Mouse (Mus musculus) retina, postnatal 7 days (tissue): Measurements from ENCODE around the gene Wdr76.
"Not testable (repeated sequence)": the region's sequence is repeated elsewhere in the genome, so short reads cannot be mapped to it uniquely, and the experiment has no call there.

ENCODE experiments used
- DNase-seq: peaks from one replicate; pipeline ENCODE4 v3.0.0-alpha.2; 2012; ENCODE audit warnings: low read depth, low spot score

Gene Wdr76

DNA sequence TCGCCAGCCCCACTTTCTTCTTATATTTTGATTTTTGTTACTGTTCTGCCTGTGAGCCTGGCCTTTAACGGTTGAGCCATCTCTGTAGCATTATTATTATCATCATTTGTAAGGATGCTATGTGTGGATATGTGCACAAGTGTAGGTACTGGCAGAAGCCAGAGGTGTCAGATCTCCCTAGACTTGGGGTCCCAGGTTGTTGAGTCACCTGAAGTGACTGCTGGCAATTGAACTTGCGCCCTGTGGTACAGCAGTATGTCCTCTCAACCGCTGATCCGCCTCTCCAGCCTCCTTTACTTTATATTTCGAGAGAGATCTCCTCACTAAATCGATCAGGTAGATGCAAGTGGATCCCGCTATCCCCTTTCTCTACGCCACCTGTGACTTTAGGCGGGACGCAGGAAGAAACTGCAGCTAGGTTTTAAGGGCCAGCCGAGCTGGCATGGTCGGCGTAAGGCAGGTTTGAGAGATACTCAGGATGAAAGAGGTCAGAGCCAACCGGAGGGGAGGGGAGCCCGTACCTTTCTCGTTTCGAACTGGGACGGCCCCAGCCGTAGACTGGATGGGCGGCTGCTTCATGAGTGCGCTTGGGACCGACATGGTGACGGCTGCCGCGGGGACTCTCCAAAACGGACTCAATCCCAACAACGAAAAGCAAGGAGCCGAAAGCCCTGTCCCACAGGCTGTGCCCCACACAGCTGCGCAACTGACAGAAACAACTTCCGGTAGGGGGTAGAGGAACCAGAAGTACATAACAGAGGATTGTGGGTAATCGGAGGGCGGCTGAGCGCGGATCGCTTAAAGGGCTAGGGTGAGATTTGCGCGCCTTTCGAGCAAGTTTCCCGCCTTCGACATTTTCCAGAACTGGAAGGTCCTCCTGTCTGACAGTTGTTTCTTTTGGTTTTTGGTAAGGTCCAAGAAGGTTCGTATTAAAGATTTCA is at the start of gene Wdr76, which contains the start of gene Mfap1a:
Wdr76 (plus strand) TSS at position 782 of the 941 bp plus-strand sequence.
Mfap1a (minus strand) TSS at position 724 of the 941 bp plus-strand sequence.
- DNase-seq, result peak; percentile 76

- DNase-seq, result no peak
Measured at GRCm38 (mm10) chr2:121460071-121460470, 46.5 kb upstream of the Wdr76 start.

- not testable (repeated sequence) for DNase-seq
Measured at GRCm38 (mm10) chr2:121468982-121469381, 37.5 kb upstream of the Wdr76 start.

DNA sequence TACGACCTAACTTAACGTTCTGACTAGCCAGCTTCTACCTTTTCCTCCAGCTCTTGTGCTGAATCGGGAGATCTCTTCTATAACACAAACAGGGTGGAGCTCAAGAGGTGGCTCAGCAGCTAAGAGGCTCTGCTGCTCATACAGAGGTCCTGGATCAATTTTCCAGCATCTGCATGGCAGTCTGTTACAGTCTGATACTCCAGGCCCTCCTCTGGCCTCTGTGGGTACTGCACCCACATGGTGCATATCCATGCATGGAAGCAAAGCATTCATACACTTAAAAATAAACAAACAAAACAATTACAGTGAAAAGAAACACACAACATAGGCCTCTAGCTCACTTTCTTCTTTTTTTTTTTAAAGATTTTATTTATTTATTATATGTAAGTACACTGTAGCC is 33.7 kb upstream of the Wdr76 start:
- DNase-seq, result not testable (repeated sequence)

GRCm38 (mm10) chr2:121473301-121474179 is 33.0 kb upstream of the Wdr76 start, which contains the start of gene Mfap1b:
Gene Mfap1b (minus strand): TSS chr2:121474067.
- peak; percentile 80 for DNase-seq

DNA sequence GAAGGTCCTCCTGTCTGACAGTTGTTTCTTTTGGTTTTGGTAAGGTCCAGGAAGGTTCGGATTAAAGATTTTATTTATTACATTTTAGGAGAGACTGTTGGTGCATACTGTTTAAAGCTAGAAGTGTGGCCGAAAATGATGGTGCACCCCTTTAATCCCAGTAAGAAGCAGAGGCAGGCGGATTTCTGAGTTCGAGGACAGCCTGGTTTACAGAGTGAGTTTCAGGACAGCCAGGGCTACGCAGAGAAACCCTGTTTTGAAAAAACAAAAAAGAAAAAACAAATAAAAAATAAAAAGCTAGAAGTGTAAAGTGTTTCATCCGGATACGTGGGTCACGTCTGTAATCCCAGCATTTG is 32.4 kb upstream of the Wdr76 start:
- no peak for DNase-seq

DNA sequence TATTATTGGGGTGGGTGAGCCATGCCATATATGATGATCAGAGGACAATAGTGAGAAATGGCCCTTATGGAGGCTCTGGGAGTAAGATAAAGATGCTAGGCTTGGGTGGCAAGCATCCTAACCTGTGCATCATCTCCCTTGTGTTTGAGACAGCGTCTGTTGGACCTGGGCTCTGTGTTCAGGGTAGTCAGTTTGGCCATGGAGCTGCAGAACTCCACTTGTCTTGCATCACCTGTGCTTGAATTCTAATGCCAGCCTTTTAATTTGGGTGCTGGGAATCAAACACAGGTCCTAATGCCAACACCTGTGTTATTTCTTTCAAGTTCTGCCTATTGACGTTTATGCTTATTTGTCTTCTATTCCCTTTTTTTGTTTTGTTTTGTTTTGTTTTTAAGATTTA is 31.2 kb upstream of the Wdr76 start:
- DNase-seq, result not testable (repeated sequence)

DNA sequence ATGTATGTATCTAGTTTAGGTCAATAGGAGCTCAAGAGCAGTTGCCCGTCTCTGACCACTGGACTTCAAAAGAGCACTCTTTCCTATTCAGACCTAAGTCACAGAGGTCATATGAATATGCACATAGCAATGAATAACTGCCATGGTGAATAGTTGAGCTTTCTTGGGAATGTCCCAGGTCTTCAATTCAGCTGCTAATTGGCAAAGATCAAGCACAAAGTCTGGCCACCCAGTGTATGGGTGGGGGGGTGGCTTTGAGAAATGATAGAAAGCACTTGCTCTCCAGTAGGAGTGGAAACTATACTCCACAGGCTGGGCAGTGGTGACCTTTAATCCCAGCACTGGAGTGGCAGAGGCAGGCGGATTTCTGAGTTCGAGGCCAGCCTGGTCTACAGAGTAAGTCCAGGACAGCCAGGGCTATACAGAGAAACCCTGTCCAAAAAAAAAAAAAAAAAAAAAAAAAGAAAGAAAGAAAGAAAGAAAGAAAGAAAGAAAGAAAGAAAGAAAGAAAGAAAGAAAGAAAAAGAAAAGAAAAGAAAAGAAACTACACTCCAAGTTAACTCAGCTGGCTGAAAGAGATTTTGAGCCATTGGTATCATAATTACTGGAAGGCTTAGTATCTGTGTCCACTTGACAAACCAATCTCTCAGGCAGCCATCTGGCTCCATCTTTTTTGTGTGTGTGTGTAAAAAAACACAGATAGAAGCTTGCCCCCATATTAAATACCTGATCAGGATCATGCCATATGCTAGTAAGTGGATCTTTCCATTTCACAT is 28.8 kb upstream of the Wdr76 start:
- no peak for DNase-seq

DNA sequence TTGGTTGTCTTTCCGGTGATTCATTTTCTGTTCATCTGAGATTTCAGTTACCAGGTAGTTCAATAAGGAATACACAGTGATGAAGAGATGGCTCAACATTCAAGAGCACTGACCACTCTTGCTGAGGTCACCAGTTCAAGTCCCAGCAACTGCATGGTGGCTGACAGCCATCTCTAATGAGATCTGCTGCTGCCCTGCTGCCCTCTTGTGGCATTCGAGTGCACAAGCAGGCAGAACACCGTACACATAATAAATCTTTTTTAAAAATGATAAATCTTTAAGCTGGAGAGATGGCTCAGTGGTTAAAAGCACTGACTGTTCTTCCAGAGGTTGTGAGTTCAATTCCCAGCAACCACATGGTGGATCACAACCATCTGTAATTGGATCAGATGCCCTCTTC is 26.0 kb upstream of the Wdr76 start:
- DNase-seq, result peak; percentile 25

GRCm38 (mm10) chr2:121480916-121481315 is 25.6 kb upstream of the Wdr76 start:
- not testable (repeated sequence) for DNase-seq

GRCm38 (mm10) chr2:121483576-121483975 is 22.9 kb upstream of the Wdr76 start:
- DNase-seq, result no peak

DNA sequence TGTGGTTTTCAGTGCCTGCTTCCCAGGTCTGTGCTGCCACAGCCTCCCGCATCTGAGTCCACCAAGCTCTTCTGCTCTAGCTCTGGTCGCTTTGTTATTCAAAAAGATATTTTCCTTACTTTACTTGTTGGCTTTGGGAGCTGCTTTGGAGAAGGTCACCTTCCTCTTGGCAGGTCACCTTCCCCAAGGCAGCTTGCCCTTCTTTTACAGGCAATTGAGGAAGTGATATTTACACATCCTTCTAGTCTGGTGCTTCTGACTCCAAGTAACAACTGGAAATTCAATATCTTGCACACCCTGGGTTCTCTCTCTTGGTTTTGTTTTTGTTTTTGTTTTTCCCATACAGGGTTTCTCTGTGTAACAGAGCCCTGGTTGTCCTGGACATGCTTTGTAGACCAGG is 22.1 kb upstream of the Wdr76 start:
- DNase-seq, result not testable (repeated sequence)

- not testable (repeated sequence) for DNase-seq
Measured at GRCm38 (mm10) chr2:121501550-121501949, 5.0 kb upstream of the Wdr76 start.

DNA sequence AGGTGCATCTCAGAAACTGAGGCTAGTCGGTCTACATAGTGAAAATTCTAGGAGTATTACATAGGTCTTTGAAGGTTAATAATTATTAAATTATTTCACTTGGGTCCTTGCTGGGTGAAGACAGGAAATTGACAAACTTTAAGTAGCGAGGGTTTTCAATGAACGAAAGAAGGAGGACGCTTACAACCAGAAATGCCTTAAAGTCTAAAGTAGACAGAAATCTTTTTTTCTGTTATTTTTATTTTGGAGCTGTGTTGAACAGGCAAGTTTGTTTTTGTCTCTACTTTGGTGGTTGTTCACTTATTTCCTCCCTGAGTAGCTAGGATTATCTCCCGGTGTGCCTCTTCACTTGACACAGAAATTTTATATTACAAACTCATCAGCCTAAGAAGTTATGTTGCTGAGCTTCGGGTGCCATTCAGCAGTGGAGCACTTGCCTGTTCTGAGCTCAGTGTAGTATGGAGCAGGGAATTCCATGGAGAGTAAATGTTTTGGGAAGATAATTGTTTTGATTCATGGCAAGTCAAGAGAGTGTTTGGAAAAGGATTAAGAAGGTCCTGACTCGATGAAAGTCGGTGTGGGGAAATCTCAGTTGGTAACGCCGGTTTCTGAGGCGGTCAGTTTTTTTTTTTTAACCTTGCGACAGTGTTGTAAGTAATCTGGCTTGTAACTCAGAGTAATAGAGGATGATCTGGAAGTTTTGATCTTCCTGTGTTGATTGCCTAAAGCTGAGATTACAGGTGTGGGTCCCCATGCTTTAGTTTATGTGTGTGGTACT is 839 bp downstream of the Wdr76 start:
- no peak for DNase-seq

GRCm38 (mm10) chr2:121507951-121508330 is 1.4 kb downstream of the Wdr76 start:
- no peak for DNase-seq

GRCm38 (mm10) chr2:121509584-121509983 is 3.1 kb downstream of the Wdr76 start:
- DNase-seq, result peak; percentile 13

- no peak for DNase-seq
Measured at GRCm38 (mm10) chr2:121511401-121511800, 4.9 kb downstream of the Wdr76 start.

DNA sequence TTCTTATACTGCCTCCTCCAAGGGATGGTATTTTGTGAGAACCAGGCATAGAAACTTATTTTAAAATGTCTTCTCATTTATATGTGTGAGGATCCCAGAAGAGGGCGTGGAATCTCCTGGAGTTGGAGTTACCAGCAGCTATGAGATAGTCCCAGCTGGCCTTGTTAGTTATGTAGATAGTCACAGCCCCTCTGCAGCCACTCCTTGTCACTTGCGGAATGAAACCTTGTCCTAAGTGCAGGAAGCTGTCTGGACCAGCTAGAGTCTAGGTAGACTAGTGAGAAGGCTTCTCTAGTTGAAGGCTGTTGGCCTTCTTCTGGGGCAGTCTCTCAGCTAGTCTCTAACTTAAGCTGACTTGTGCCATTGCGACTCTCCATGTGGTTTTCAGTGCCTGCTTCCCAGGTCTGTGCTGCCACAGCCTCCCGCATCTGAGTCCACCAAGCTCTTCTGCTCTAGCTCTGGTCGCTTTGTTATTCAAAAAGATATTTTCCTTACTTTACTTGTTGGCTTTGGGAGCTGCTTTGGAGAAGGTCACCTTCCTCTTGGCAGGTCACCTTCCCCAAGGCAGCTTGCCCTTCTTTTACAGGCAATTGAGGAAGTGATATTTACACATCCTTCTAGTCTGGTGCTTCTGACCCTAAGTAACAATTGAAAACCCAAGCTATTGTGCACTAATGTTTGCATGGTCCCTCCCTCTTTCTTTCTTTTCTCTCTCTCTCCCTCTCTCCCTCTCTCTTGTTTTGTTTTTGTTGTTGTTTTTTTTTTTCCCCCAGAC is 6.7 kb downstream of the Wdr76 start:
- DNase-seq, result not testable (repeated sequence)

- no peak for DNase-seq
Measured at GRCm38 (mm10) chr2:121514211-121514610, 7.7 kb downstream of the Wdr76 start.

GRCm38 (mm10) chr2:121518106-121518505 is 11.6 kb downstream of the Wdr76 start:
- DNase-seq, result no peak
